Mouse (Mus musculus) CH12.LX (cell line): ENCODE results near the gene Clip1.

Experiments
- CTCF ChIP-seq, 2 experiments: IDR thresholded peaks in 1 of 2; conservative IDR thresholded peaks in 1 of 2; 2 replicates each; pipeline ENCODE4 v1.5.1; 2011 to 2012; ENCODE audit warnings: low read depth in 2 of 2, low read length in 2 of 2, improper control_type of control experiment in 1 of 2, inconsistent platforms in 1 of 2, mild to moderate bottlenecking in 1 of 2, moderate library complexity in 1 of 2
- MAZ ChIP-seq: IDR thresholded peaks from 2 replicates; pipeline ENCODE4 v1.6.1; 2012; ENCODE audit warnings: low read depth, mild to moderate bottlenecking, inconsistent platforms, low read length, improper control_type of control experiment, moderate library complexity
- POLR2A ChIP-seq: IDR thresholded peaks from 2 replicates; pipeline ENCODE4 v1.6.1; 2011; ENCODE audit warnings: low read depth, mild to moderate bottlenecking, improper control_type of control experiment, low read length
- ZC3H11A ChIP-seq: IDR thresholded peaks from 2 replicates; pipeline ENCODE4 v1.6.1; 2012; ENCODE audit warnings: low read depth, mild to moderate bottlenecking, inconsistent platforms, low read length, improper control_type of control experiment

DNA sequence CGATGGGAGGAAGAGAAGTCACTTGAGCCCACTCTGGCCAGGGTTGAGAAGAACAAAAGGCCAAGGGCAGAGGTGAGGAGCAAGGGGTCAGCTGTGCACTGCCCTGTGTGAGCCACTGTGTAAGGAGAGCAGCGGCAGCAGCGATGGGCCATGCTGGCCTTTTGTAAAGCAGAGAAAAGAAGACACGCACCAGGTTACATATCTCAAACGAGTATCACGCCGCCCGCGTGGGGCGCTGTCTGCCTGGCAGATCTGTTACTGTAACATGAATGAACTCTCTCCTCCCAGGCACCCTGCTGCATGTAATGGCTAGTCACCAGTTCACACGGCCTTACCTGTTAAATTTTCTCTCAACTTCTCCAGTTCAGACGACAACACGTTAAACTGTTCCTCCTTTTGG lies 62.0 kb downstream of the Clip1 start:
- no peak for TF ChIP-seq POLR2A
- no peak for TF ChIP-seq MAZ
- no peak for TF ChIP-seq CTCF (conservative IDR thresholded peaks at IDR 0.05 in 1 of 2, IDR thresholded peaks at IDR 0.05 in 1 of 2; ENCODE audit: low read depth in 2 of 2, low read length in 2 of 2)
- TF ChIP-seq ZC3H11A = no peak
